Mouse (Mus musculus) embryonic fibroblast, embryonic 13.5 days (primary cell): ENCODE data around the gene Fshb.

Experiments used
- CTCF ChIP-seq: IDR thresholded peaks from 2 replicates; pipeline ENCODE4 v1.5.1; 2011; ENCODE audit warnings: mild to moderate bottlenecking, control low read depth, low read length, moderate library complexity, borderline replicate concordance; ENCODE audit not compliant: insufficient read depth
- POLR2A ChIP-seq: IDR thresholded peaks from 2 replicates; pipeline ENCODE4 v1.6.1; 2011; ENCODE audit warnings: low read depth, mild to moderate bottlenecking, control low read depth, low read length, moderate library complexity

DNA sequence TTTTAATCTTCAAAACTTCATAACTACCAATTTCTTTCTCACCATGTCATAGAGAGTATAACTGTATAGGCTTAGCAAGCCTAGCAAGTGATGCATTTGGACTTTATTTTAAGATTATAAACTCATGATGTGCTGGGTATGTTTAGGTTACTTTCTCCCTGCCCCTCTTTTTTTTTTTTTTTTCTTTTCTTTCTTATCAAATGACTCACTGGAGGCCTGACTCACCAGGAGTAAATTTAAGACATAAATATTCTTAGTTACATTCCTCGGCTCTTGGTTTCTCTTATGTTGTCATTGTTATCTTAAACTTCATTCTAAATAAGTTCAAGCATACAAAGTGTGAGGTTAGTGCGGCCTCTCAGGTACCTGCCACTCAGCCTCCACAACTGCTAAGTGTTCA lies 23.5 kb downstream of the Fshb start:
- TF ChIP-seq CTCF (no peak), POLR2A (no peak)
